Mouse (Mus musculus) brain, embryonic 14.5 days (tissue): ENCODE results near the gene Mta3.

Experiments used
- CTCF ChIP-seq: fragments of 200-500 bp; IDR thresholded peaks from 2 replicates; pipeline ENCODE4 v1.5.1; 2012; ENCODE audit warnings: inconsistent platforms, mild to moderate bottlenecking, moderate library complexity, borderline replicate concordance; ENCODE audit not compliant: insufficient read depth, insufficient read length; ENCODE audit errors: extremely low read depth
- POLR2A ChIP-seq: fragments of 200-500 bp; IDR thresholded peaks from 2 replicates; pipeline ENCODE4 v1.6.1; 2012; ENCODE audit warnings: mild to moderate bottlenecking, inconsistent platforms, borderline replicate concordance; ENCODE audit not compliant: poor library complexity, insufficient read depth, insufficient read length, severe bottlenecking; ENCODE audit errors: extremely low read depth

GRCm38 (mm10) chr17:83764538-83764937 lies 58.6 kb downstream of the Mta3 start:
- TF ChIP-seq CTCF (no peak), POLR2A (no peak)
